Mouse (Mus musculus) myocyte (in vitro differentiated cells): ENCODE measurements around the gene Susd2. TPM values are rescaled to one million over a fixed set of nuclear protein-coding genes. Genes with fewer than 3 reads are reported as not detected.

Source experiments
- H3K27me3 ChIP-seq: one replicate; pipeline ENCODE4 v1.6.1; 2011; ENCODE audit not compliant: control insufficient read depth, insufficient read depth, insufficient read length
- H3K36me3 ChIP-seq: one replicate; pipeline ENCODE4 v1.6.1; 2011; ENCODE audit not compliant: control insufficient read depth, insufficient read depth
- H3K4me2 ChIP-seq: one replicate; pipeline ENCODE4 v1.6.1; 2011; ENCODE audit warnings: low read depth, control low read depth
- H3K4me3 ChIP-seq: one replicate; pipeline ENCODE4 v1.5.1; 2011; ENCODE audit warnings: mild to moderate bottlenecking, control low read depth, moderate library complexity
- H3K79me2 ChIP-seq: one replicate; pipeline ENCODE4 v1.6.1; 2011; ENCODE audit not compliant: control insufficient read depth, insufficient read depth
- H3ac ChIP-seq: one replicate; pipeline ENCODE4 v1.6.1; 2011; ENCODE audit not compliant: control insufficient read depth, insufficient read length
- CEBPB ChIP-seq: IDR thresholded peaks from 2 replicates; pipeline ENCODE4 v1.6.1; 2011; ENCODE audit warnings: mild to moderate bottlenecking, moderate library complexity; ENCODE audit not compliant: poor library complexity, insufficient read depth, severe bottlenecking
- E2F4 ChIP-seq: IDR thresholded peaks from one replicate; pipeline ENCODE4 v1.6.1; 2011; ENCODE audit warnings: mild to moderate bottlenecking, control low read depth, moderate library complexity; ENCODE audit not compliant: insufficient read depth
- MAX ChIP-seq: IDR thresholded peaks from one replicate; pipeline ENCODE4 v1.6.1; 2011; ENCODE audit warnings: low read depth, mild to moderate bottlenecking, control low read depth
- MYOD1 ChIP-seq, 3 experiments: IDR thresholded peaks; one replicate each; pipeline ENCODE4 v1.6.1; 2011; ENCODE audit warnings: control low read depth in 2 of 3, low read depth in 2 of 3, mild to moderate bottlenecking in 2 of 3, moderate library complexity in 1 of 3; ENCODE audit not compliant: insufficient read length in 2 of 3, control insufficient read depth in 1 of 3
- MYOG ChIP-seq, 3 experiments: IDR thresholded peaks; one replicate each; pipeline ENCODE4 v1.6.1; 2011; ENCODE audit warnings: control low read depth in 2 of 3, low read depth in 2 of 3, mild to moderate bottlenecking in 2 of 3; ENCODE audit not compliant: insufficient read length in 2 of 3, control insufficient read depth in 1 of 3, insufficient read depth in 1 of 3
- POLR2A ChIP-seq: IDR thresholded peaks from one replicate; pipeline ENCODE4 v1.6.1; 2011; ENCODE audit warnings: low read depth, mild to moderate bottlenecking, control low read depth, moderate library complexity; ENCODE audit not compliant: insufficient read length
- POLR2AphosphoS2 ChIP-seq: IDR thresholded peaks from one replicate; pipeline ENCODE4 v1.6.1; 2011; ENCODE audit warnings: low read depth, control low read depth; ENCODE audit not compliant: insufficient read length
- REST ChIP-seq: IDR thresholded peaks from one replicate; pipeline ENCODE4 v1.6.1; 2011; ENCODE audit warnings: mild to moderate bottlenecking, control low read depth, moderate library complexity; ENCODE audit not compliant: insufficient read depth, insufficient read length
- SRF ChIP-seq: IDR thresholded peaks from one replicate; pipeline ENCODE4 v1.6.1; 2011; ENCODE audit warnings: low read depth; ENCODE audit not compliant: control insufficient read depth, insufficient read length
- TCF12 ChIP-seq: IDR thresholded peaks from one replicate; pipeline ENCODE4 v1.6.1; 2011; ENCODE audit warnings: mild to moderate bottlenecking, control low read depth; ENCODE audit not compliant: poor library complexity, insufficient read depth, severe bottlenecking
- TCF3 ChIP-seq: IDR thresholded peaks from one replicate; pipeline ENCODE4 v1.6.1; 2011; ENCODE audit warnings: low read depth, control low read depth; ENCODE audit not compliant: insufficient read length
- USF1 ChIP-seq: IDR thresholded peaks from one replicate; pipeline ENCODE4 v1.6.1; 2011; ENCODE audit warnings: low read depth, mild to moderate bottlenecking, control low read depth, moderate library complexity
- polyA plus RNA-seq: library from polyadenylated mRNA; unstranded; fragments of >200 nt; fragmentation: generic; extraction: Trizol; gene quantifications from one replicate; pipeline ENCODE4 v1.2.1, GENCODE M21; 2012; ENCODE audit warnings: missing spikeins

The Susd2 gene
- polyA plus RNA-seq, 1 experiment, result 0.12 TPM

GRCm38 (mm10) chr10:75632633-75633032 is 11.2 kb downstream of the Susd2 start:
- H3ac ChIP-seq, result no peak overlapping the region
- H3K79me2 ChIP-seq, result no peaks in the 10 kb centered on the region
- H3K4me3 ChIP-seq, result no peak overlapping the region
- peaks cover 4% of the 10 kb centered on the region for H3K27me3 ChIP-seq
- TF ChIP-seq E2F4, result no peak
- no peak for TF ChIP-seq TCF3
- peak in 1 of 3 experiments; percentile 3 for TF ChIP-seq MYOG (IDR thresholded peaks at IDR 0.05; ENCODE audit: control insufficient read depth in 1 of 3, insufficient read depth in 1 of 3, insufficient read length in 2 of 3, low read depth in 2 of 3)
- TF ChIP-seq CEBPB, result no peak
- no peak for TF ChIP-seq POLR2AphosphoS2
- TF ChIP-seq TCF12, result no peak
- TF ChIP-seq MAX, result no peak
- H3K4me2 ChIP-seq, result no peak overlapping the region
- no peaks in the 10 kb centered on the region for H3K36me3 ChIP-seq

DNA sequence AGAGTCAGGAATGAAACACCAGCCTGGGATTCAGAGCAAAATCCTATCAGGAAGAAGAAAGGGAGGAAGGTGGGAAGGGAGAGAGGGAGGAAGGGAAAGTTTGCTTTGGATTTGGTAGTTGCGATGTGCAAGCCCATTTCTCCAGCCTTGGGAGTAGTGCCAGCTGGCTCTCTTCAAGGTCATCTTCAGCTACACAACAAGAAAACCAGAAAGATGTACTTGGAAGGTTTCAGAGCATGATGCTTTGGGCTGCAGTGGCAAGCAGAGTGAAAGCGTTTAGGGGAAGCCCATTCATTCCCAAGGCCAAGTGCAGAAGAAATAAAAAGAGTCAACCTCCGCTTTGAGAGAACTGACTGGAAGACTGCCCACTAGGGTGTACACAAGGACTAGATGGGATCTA is 16.3 kb downstream of the Susd2 start:
- Histone ChIP-seq H3K4me3 (no peak overlapping the region), H3ac (no peak overlapping the region), H3K4me2 (no peak overlapping the region), H3K27me3 (no peaks in the 10 kb centered on the region), H3K79me2 (no peaks in the 10 kb centered on the region), H3K36me3 (no peaks in the 10 kb centered on the region)
- TF ChIP-seq CEBPB, result no peak
- no peak for TF ChIP-seq POLR2A
- TF ChIP-seq TCF12, result no peak

GRCm38 (mm10) chr10:75626991-75627390 is 16.8 kb downstream of the Susd2 start:
- Histone ChIP-seq H3K36me3 (no peaks in the 10 kb centered on the region), H3K4me2 (no peak overlapping the region), H3K4me3 (no peak overlapping the region), H3K79me2 (no peaks in the 10 kb centered on the region), H3ac (no peak overlapping the region), H3K27me3 (no peaks in the 10 kb centered on the region)
- TF ChIP-seq SRF, result no peak
- no peak for TF ChIP-seq MAX
- TF ChIP-seq POLR2AphosphoS2, result no peak
- no peak for TF ChIP-seq USF1
- no peak for TF ChIP-seq REST
- TF ChIP-seq MYOD1 (IDR thresholded peaks at IDR 0.05; ENCODE audit: control insufficient read depth in 1 of 3, insufficient read length in 2 of 3, low read depth in 2 of 3), result no peak

- Histone ChIP-seq H3K27me3 (no peaks in the 10 kb centered on the region), H3ac (no peak overlapping the region), H3K36me3 (no peaks in the 10 kb centered on the region), H3K4me3 (no peak overlapping the region), H3K4me2 (no peak overlapping the region), H3K79me2 (no peaks in the 10 kb centered on the region)
- TF ChIP-seq POLR2A, result no peak
- no peak for TF ChIP-seq E2F4
- TF ChIP-seq MYOG (IDR thresholded peaks at IDR 0.05; ENCODE audit: control insufficient read depth in 1 of 3, insufficient read depth in 1 of 3, insufficient read length in 2 of 3, low read depth in 2 of 3), result no peak
- TF ChIP-seq CEBPB, result no peak
- no peak for TF ChIP-seq MAX
- TF ChIP-seq MYOD1 (IDR thresholded peaks at IDR 0.05; ENCODE audit: control insufficient read depth in 1 of 3, insufficient read length in 2 of 3, low read depth in 2 of 3), result no peak
Observed at GRCm38 (mm10) chr10:75625920-75626319, 17.9 kb downstream of the Susd2 start.

GRCm38 (mm10) chr10:75620818-75621217 is 23.0 kb downstream of the Susd2 start:
- TF ChIP-seq USF1 (no peak), CEBPB (no peak), MYOD1 (IDR thresholded peaks at IDR 0.05; ENCODE audit: control insufficient read depth in 1 of 3, insufficient read length in 2 of 3, low read depth in 2 of 3) (no peak), POLR2A (no peak), POLR2AphosphoS2 (no peak), TCF12 (no peak), TCF3 (no peak)
- no peaks in the 10 kb centered on the region for H3K36me3 ChIP-seq
- no peak overlapping the region for H3K4me2 ChIP-seq
- H3ac ChIP-seq, result no peak overlapping the region
- no peaks in the 10 kb centered on the region for H3K79me2 ChIP-seq
- no peak overlapping the region for H3K4me3 ChIP-seq
- no peaks in the 10 kb centered on the region for H3K27me3 ChIP-seq

- Histone ChIP-seq H3K36me3 (no peaks in the 10 kb centered on the region), H3ac (no peak overlapping the region), H3K4me2 (no peak overlapping the region), H3K27me3 (no peaks in the 10 kb centered on the region), H3K4me3 (no peak overlapping the region), H3K79me2 (no peaks in the 10 kb centered on the region)
- no peak for TF ChIP-seq E2F4
- no peak for TF ChIP-seq SRF
- TF ChIP-seq MAX, result no peak
- TF ChIP-seq CEBPB, result no peak
- no peak for TF ChIP-seq POLR2A
- TF ChIP-seq MYOG (IDR thresholded peaks at IDR 0.05; ENCODE audit: control insufficient read depth in 1 of 3, insufficient read depth in 1 of 3, insufficient read length in 2 of 3, low read depth in 2 of 3), result no peak
- no peak for TF ChIP-seq REST
- no peak for TF ChIP-seq USF1
- TF ChIP-seq TCF3, result no peak
- no peak for TF ChIP-seq TCF12
- TF ChIP-seq POLR2AphosphoS2, result no peak
- TF ChIP-seq MYOD1 (IDR thresholded peaks at IDR 0.05; ENCODE audit: control insufficient read depth in 1 of 3, insufficient read length in 2 of 3, low read depth in 2 of 3), result no peak
Observed at GRCm38 (mm10) chr10:75616044-75616443, 27.8 kb downstream of the Susd2 start.
